Mouse (Mus musculus): ENCODE results near the gene Nr1h2. TPM values are rescaled to one million over a fixed set of nuclear protein-coding genes. Genes with fewer than 3 reads are reported as not detected.

Gene Nr1h2
- polyA plus RNA-seq, 1 experiment from 2014 or later: 70.2 TPM

DNA sequence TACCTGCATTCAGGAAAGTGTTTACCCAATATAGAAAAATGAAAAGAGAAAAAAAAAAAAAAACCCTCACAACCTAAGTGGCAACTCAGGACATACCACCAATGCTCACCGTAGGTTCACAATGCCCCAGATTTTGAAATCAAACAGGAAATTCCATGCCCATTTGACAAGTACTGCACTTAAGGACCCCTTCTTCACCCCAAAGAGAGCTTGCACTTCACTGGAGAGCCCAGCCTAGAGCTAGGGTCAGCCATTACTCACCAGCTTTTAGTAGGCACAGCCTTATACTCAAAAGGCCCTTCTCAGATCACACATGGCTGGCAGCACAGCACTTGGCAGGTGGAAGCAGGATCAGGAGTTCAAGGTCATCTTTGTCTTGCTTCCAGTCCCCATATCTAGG, 29.4 kb upstream of the Nr1h2 start:
- peaks cover 30% of the 10 kb centered on the region for H3K27me3 ChIP-seq (ENCODE audit: control insufficient read depth, insufficient read depth, low read length)
- no peaks in the 10 kb centered on the region for H3K9me3 ChIP-seq (ENCODE audit: control insufficient read depth, low read length)
- no peak overlapping the region for H3K9ac ChIP-seq (ENCODE audit: low read length)
- no peaks in the 10 kb centered on the region for H3K36me3 ChIP-seq (ENCODE audit: control insufficient read depth, insufficient read depth, low read length)
- H3K27ac ChIP-seq (replicated peaks; ENCODE audit: low read depth, low read length): no peak overlapping the region
- ATAC-seq (ENCODE audit: insufficient number of reproducible peaks, low FRiP score, low TSS enrichment, low read depth) (no peak), DNase-seq (ENCODE audit: low spot score) (no peak)
- H3K4me1 ChIP-seq (ENCODE audit: control insufficient read depth, insufficient read depth, low read length): no peaks in the 10 kb centered on the region
- WGBS: 76% methylated on average over 1 of the region's 1 CpGs
- H3K4me2 ChIP-seq (ENCODE audit: low read depth, severe bottlenecking): no peak overlapping the region
- H3K4me3 ChIP-seq (ENCODE audit: low read depth, low read length): no peak overlapping the region

DNA sequence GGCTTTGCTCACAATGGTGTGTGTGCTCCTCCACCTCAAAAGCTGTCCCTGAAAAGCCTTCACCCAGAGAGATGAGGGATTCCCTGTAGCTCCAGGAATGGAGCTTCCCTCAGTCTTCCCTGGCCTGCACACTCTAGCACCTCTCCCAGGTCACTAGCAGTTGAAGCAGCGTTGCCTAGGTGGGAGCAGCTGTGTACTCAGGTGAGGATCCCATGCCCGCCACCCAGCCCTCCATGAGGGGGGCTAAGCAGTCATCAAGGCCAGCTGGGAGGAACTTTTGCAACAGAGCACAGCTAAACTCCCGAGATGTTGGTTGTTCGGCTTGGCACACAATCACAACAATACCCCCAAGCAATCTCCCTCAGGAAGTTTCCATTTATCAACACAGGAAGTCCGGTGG, 29.0 kb upstream of the Nr1h2 start:
- Histone ChIP-seq H3K27ac (replicated peaks; ENCODE audit: low read depth, low read length) (no peak overlapping the region), H3K4me2 (ENCODE audit: low read depth, severe bottlenecking) (no peak overlapping the region), H3K4me3 (ENCODE audit: low read depth, low read length) (no peak overlapping the region), H3K9me3 (ENCODE audit: control insufficient read depth, low read length) (no peaks in the 10 kb centered on the region), H3K36me3 (ENCODE audit: control insufficient read depth, insufficient read depth, low read length) (no peaks in the 10 kb centered on the region), H3K4me1 (ENCODE audit: control insufficient read depth, insufficient read depth, low read length) (no peaks in the 10 kb centered on the region), H3K27me3 (ENCODE audit: control insufficient read depth, insufficient read depth, low read length) (peaks cover 26% of the 10 kb centered on the region), H3K9ac (ENCODE audit: low read length) (no peak overlapping the region)
- ATAC-seq (ENCODE audit: insufficient number of reproducible peaks, low FRiP score, low TSS enrichment, low read depth): no peak
- no peak for DNase-seq (ENCODE audit: low spot score)
- WGBS: 69% methylated on average over 5 of the region's 5 CpGs

DNA sequence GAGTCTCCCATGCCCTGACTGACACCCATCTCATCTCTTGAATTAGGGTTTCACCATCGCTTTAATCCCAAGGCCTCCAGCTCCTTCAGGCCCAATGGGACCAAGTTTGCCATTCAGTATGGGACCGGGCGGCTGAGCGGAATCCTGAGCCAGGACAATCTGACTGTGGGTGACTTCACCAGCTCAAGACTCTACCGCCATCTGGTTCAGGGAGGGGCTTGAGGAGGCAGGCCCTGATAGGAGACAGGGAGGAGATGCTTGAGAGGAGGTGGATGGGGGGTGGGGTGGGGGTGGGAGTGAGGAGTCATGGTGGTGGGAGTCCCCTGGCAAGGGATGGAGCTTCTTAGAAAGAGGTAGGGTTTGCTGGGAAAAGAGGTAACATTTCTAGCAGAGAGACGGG, 27.9 kb upstream of the Nr1h2 start:
- ATAC-seq (ENCODE audit: insufficient number of reproducible peaks, low FRiP score, low TSS enrichment, low read depth) (no peak), DNase-seq (ENCODE audit: low spot score) (no peak)
- H3K4me1 ChIP-seq (ENCODE audit: control insufficient read depth, insufficient read depth, low read length): no peaks in the 10 kb centered on the region
- H3K27ac ChIP-seq (replicated peaks; ENCODE audit: low read depth, low read length): no peak overlapping the region
- no peak overlapping the region for H3K4me2 ChIP-seq (ENCODE audit: low read depth, severe bottlenecking)
- H3K9ac ChIP-seq (ENCODE audit: low read length): no peak overlapping the region
- H3K9me3 ChIP-seq (ENCODE audit: control insufficient read depth, low read length): no peaks in the 10 kb centered on the region
- no peaks in the 10 kb centered on the region for H3K36me3 ChIP-seq (ENCODE audit: control insufficient read depth, insufficient read depth, low read length)
- peaks cover 16% of the 10 kb centered on the region for H3K27me3 ChIP-seq (ENCODE audit: control insufficient read depth, insufficient read depth, low read length)
- H3K4me3 ChIP-seq (ENCODE audit: low read depth, low read length): no peak overlapping the region
- 75% methylated on average over 6 of the region's 6 CpGs for WGBS

DNA sequence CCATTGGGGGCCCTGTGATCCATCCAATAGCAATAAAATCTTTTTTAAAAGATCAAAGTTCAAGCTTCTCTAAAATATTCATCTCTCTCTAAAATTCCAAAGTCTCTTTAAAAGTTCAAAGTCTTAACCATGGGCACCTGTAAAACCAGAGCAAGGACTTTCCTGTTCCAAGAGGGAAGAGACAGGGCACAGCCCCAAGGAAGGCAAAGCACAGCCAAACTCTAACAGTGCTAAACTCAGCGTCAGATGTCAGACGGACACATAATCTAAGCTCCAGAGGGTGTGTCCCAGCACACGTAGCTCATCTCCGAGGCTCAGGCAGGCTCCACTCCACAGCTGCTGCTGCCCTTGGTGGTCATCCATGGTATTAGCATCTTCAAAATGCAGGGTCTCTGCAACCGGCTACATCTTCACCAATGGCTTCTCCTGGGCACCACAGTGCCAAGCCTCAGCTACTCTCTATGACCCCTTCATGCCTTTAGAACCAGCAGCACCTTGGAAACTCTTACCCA, 22.6 kb upstream of the Nr1h2 start:
- 48% methylated on average over 5 of the region's 5 CpGs for WGBS
- no peak for DNase-seq (ENCODE audit: low spot score)
- Histone ChIP-seq H3K36me3 (ENCODE audit: control insufficient read depth, insufficient read depth, low read length) (no peaks in the 10 kb centered on the region), H3K4me2 (ENCODE audit: low read depth, severe bottlenecking) (no peak overlapping the region), H3K9me3 (ENCODE audit: control insufficient read depth, low read length) (no peaks in the 10 kb centered on the region), H3K4me1 (ENCODE audit: control insufficient read depth, insufficient read depth, low read length) (no peaks in the 10 kb centered on the region), H3K9ac (ENCODE audit: low read length) (no peak overlapping the region), H3K27me3 (ENCODE audit: control insufficient read depth, insufficient read depth, low read length) (no peaks in the 10 kb centered on the region), H3K27ac (replicated peaks; ENCODE audit: low read depth, low read length) (no peak overlapping the region), H3K4me3 (ENCODE audit: low read depth, low read length) (no peak overlapping the region)
- no peak for ATAC-seq (ENCODE audit: insufficient number of reproducible peaks, low FRiP score, low TSS enrichment, low read depth)

DNA sequence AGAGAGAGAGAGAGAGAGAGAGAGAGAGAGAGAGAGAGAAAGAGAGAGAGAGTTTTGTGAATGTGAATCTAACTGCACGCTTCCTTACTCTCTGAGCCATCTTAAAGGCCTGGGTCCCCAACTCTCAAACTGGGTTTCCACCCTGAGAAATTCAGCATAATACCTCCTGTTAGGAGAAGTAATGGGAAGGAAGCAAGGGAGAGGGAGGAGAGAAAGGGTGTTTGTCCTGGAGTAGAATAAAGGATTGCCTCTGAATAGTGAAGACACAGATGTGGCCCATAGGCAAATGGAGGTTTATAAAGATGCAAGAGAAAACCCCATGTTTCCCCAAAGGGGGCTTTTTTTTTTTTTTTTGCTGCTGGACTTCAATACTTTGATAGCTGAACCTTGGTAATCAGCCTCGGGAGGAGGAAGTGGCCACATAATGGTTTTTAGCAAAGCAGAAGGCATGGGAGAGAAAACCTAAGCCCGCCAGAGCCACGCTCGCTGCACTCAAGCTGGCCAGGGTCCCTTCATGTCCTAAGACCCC, 19.3 kb upstream of the Nr1h2 start:
- Histone ChIP-seq H3K4me3 (ENCODE audit: low read depth, low read length) (no peak overlapping the region), H3K4me1 (ENCODE audit: control insufficient read depth, insufficient read depth, low read length) (no peaks in the 10 kb centered on the region), H3K9ac (ENCODE audit: low read length) (no peak overlapping the region), H3K27ac (replicated peaks; ENCODE audit: low read depth, low read length) (no peak overlapping the region), H3K27me3 (ENCODE audit: control insufficient read depth, insufficient read depth, low read length) (no peaks in the 10 kb centered on the region), H3K4me2 (ENCODE audit: low read depth, severe bottlenecking) (no peak overlapping the region), H3K36me3 (ENCODE audit: control insufficient read depth, insufficient read depth, low read length) (no peaks in the 10 kb centered on the region), H3K9me3 (ENCODE audit: control insufficient read depth, low read length) (no peaks in the 10 kb centered on the region)
- no peak for ATAC-seq (ENCODE audit: insufficient number of reproducible peaks, low FRiP score, low TSS enrichment, low read depth)
- WGBS: 84% methylated on average over 5 of the region's 5 CpGs
- no peak for DNase-seq (ENCODE audit: low spot score)

DNA sequence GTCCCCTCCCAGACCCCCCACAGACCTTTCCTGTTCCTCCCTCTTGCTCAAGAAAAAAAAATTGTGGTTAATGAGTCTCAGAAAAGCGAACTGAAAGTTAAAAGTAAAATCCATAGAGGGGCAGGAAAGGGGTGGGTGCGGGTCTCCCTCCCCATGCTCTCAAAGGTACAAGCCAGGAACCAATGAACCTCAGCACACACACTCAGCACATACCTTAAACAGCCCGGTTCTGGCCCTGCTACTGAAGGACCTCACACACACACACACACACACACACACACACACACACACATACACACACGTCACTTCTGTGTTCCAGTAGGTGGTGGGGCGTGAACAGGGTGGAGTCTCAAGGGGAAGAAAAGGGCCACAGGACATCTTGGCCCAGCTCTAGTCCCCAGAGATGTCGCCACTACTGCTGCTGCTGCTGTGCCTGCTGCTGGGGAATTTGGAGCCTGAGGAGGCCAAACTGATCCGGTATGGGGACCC, 18.5 kb upstream of the Nr1h2 start, which contains the start of gene Napsa:
TSS of gene Napsa (plus strand) at position 168 of the 489 bp plus-strand sequence.
- no peak within 1 kb of the TSS for H3K4me3 ChIP-seq (ENCODE audit: low read depth, low read length)
- no peak within 1 kb of the TSS for H3K4me2 ChIP-seq (ENCODE audit: low read depth, severe bottlenecking)
- 45% methylated on average over 6 of the region's 7 CpGs for WGBS
- ATAC-seq (ENCODE audit: insufficient number of reproducible peaks, low FRiP score, low TSS enrichment, low read depth): no peak
- no peaks in the 10 kb centered on the region for H3K36me3 ChIP-seq (ENCODE audit: control insufficient read depth, insufficient read depth, low read length)
- no peak for DNase-seq (ENCODE audit: low spot score)
- no peaks in the 10 kb centered on the region for H3K9me3 ChIP-seq (ENCODE audit: control insufficient read depth, low read length)
- H3K4me1 ChIP-seq (ENCODE audit: control insufficient read depth, insufficient read depth, low read length): no peaks in the 10 kb centered on the region
- no peaks in the 10 kb centered on the region for H3K27me3 ChIP-seq (ENCODE audit: control insufficient read depth, insufficient read depth, low read length)
- no peak within 1 kb of the TSS for H3K9ac ChIP-seq (ENCODE audit: low read length)
- no peak within 1 kb of the TSS for H3K27ac ChIP-seq (replicated peaks; ENCODE audit: low read depth, low read length)

DNA sequence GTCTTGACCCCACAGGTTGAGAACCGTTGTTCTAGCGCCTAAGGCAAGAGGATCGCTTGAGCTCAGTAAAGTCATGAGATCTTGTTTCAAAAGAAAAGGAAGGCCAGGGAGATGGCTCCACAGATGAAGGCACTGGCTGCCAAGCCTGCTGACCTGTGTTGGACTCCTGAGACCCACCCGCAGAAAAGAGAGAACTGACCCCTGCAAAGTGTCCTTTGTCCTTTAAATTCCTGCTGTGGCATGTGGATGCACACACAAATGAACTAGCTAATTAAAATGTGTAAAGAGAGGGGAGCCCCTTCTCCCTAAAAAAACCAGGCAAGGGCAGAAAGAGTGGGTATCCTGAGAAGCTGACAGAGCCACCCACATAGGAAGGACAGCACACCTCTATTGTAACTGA, 18.1 kb upstream of the Nr1h2 start:
- DNase-seq (ENCODE audit: low spot score) (no peak), ATAC-seq (ENCODE audit: insufficient number of reproducible peaks, low FRiP score, low TSS enrichment, low read depth) (no peak)
- H3K9me3 ChIP-seq (ENCODE audit: control insufficient read depth, low read length): no peaks in the 10 kb centered on the region
- H3K4me2 ChIP-seq (ENCODE audit: low read depth, severe bottlenecking): no peak overlapping the region
- no peak overlapping the region for H3K4me3 ChIP-seq (ENCODE audit: low read depth, low read length)
- H3K9ac ChIP-seq (ENCODE audit: low read length): no peak overlapping the region
- no peaks in the 10 kb centered on the region for H3K4me1 ChIP-seq (ENCODE audit: control insufficient read depth, insufficient read depth, low read length)
- H3K27ac ChIP-seq (replicated peaks; ENCODE audit: low read depth, low read length): no peak overlapping the region
- 59% methylated on average over 4 of the region's 4 CpGs for WGBS
- no peaks in the 10 kb centered on the region for H3K36me3 ChIP-seq (ENCODE audit: control insufficient read depth, insufficient read depth, low read length)
- H3K27me3 ChIP-seq (ENCODE audit: control insufficient read depth, insufficient read depth, low read length): no peaks in the 10 kb centered on the region

DNA sequence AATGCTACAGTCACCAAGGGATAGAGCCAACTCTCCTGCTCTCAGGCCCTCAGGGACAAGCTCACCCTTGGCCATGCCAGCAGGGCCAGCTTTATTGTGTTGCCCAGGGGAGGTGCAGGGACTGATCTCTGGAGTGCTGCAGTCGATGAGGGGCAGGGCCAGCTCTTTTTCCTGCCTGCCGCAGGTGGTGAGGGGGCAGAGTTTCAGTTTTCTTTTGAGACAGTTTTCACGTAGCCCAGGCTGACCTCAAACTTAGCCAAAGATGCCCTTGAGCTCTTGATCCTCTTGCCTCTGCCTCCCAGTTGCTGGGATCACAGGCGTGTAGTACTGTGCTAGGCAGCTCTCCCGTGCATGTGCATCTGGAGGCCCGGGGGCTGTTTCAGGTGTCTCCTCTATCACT, 17.2 kb upstream of the Nr1h2 start:
- Histone ChIP-seq H3K36me3 (ENCODE audit: control insufficient read depth, insufficient read depth, low read length) (no peaks in the 10 kb centered on the region), H3K9ac (ENCODE audit: low read length) (no peak overlapping the region), H3K27me3 (ENCODE audit: control insufficient read depth, insufficient read depth, low read length) (no peaks in the 10 kb centered on the region), H3K4me2 (ENCODE audit: low read depth, severe bottlenecking) (no peak overlapping the region), H3K27ac (replicated peaks; ENCODE audit: low read depth, low read length) (no peak overlapping the region), H3K4me3 (ENCODE audit: low read depth, low read length) (no peak overlapping the region), H3K4me1 (ENCODE audit: control insufficient read depth, insufficient read depth, low read length) (no peaks in the 10 kb centered on the region), H3K9me3 (ENCODE audit: control insufficient read depth, low read length) (no peaks in the 10 kb centered on the region)
- ATAC-seq (ENCODE audit: insufficient number of reproducible peaks, low FRiP score, low TSS enrichment, low read depth): no peak
- no peak for DNase-seq (ENCODE audit: low spot score)
- WGBS: 83% methylated on average over 6 of the region's 6 CpGs

DNA sequence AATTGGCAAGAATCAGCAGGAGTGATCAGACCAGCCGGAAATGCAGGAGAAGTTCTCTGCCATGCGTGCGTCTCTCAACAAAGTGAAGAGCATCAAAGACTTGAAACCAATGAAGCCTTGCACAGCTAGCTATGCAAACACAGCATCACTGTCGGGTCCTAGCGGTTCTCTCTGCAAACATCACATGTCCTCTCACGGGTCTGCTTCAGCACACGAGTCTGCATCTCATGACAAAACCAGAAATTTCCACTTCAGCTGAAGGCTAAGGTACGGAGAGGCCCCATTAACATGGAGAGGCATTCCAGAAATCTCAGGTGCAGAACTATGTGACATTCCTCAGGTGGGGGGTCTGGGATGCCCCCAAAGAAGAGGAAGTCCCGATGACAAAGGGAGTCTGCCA, 15.1 kb upstream of the Nr1h2 start:
- no peak for DNase-seq (ENCODE audit: low spot score)
- H3K27ac ChIP-seq (replicated peaks; ENCODE audit: low read depth, low read length): no peak overlapping the region
- no peaks in the 10 kb centered on the region for H3K9me3 ChIP-seq (ENCODE audit: control insufficient read depth, low read length)
- no peaks in the 10 kb centered on the region for H3K36me3 ChIP-seq (ENCODE audit: control insufficient read depth, insufficient read depth, low read length)
- ATAC-seq (ENCODE audit: insufficient number of reproducible peaks, low FRiP score, low TSS enrichment, low read depth): no peak
- no peak overlapping the region for H3K4me2 ChIP-seq (ENCODE audit: low read depth, severe bottlenecking)
- no peak overlapping the region for H3K9ac ChIP-seq (ENCODE audit: low read length)
- no peaks in the 10 kb centered on the region for H3K4me1 ChIP-seq (ENCODE audit: control insufficient read depth, insufficient read depth, low read length)
- no peak overlapping the region for H3K4me3 ChIP-seq (ENCODE audit: low read depth, low read length)
- no peaks in the 10 kb centered on the region for H3K27me3 ChIP-seq (ENCODE audit: control insufficient read depth, insufficient read depth, low read length)
- WGBS: 76% methylated on average over 9 of the region's 9 CpGs
